13 mouse cellular contexts compared by ENCODE assay signal in the genomic region with DNA sequence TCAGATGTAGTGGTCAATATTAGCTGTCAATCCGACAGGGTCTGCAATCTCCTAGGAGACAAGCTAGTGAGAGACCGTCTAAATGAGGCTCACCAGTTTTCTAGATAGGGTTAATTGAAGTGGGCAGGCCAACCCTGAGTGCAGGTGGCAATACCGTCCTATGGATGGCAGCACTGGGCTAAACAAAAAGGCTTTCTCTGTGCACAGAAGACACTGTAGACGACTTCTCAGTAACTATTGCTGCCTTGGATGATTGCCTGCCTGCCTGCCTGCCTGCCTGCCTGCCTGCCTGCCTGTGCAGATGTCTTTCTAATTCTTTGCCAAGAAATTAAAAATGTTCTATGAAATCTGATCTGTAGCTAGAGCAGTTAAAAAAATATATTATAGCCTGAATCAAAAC. TPM values are rescaled to one million over a fixed set of nuclear protein-coding genes. Genes with fewer than 3 reads are reported as not detected.
A peak's percentile ranks its signal among the peaks of the same experiment; 100 is the strongest.
DNase-seq lines count a peak whose midpoint lies in the region; ATAC-seq and TF ChIP-seq lines count a peak whose summit lies in the region.
"Had no signal": no experiment of that assay in that cellular context is flagged by ENCODE, and none has a peak within 500 bp of the region (broad histone marks: within the 10 kb centered on the region; RNA-seq: fewer than 3 reads in every experiment).

No protein-coding gene starts in this region.

- no peaks in the 10 kb centered on the region for H3K27me3 ChIP-seq in forebrain, embryonic 13.5 days
- no peaks in the 10 kb centered on the region for H3K27me3 ChIP-seq in forebrain, embryonic 10.5 days (ENCODE audit: poor library complexity, severe bottlenecking)
- no peaks in the 10 kb centered on the region for H3K27me3 ChIP-seq in forebrain, embryonic 14.5 days (replicated peaks; ENCODE audit: control insufficient read depth, insufficient read depth, low read length)
- no peaks in the 10 kb centered on the region for H3K27me3 ChIP-seq in stomach, postnatal 0 days (ENCODE audit: control insufficient read depth, insufficient read depth, low read length)
- H3K27me3 ChIP-seq: liver, embryonic 15.5 days; midbrain, embryonic 15.5 days had no signal

- H3K36me3 ChIP-seq in forebrain, embryonic 13.5 days (ENCODE audit: poor library complexity, severe bottlenecking), result no peaks in the 10 kb centered on the region
- H3K36me3 ChIP-seq in forebrain, embryonic 10.5 days (replicated peaks), result no peaks in the 10 kb centered on the region
- H3K36me3 ChIP-seq in forebrain, embryonic 14.5 days (ENCODE audit: control insufficient read depth, insufficient read depth, low read length), result no peaks in the 10 kb centered on the region
- no peaks in the 10 kb centered on the region for H3K36me3 ChIP-seq in stomach, postnatal 0 days (ENCODE audit: control insufficient read depth, insufficient read depth, low read length)
- H3K36me3 ChIP-seq: heart, embryonic 10.5 days; liver, embryonic 15.5 days; midbrain, embryonic 15.5 days had no signal

- intact Hi-C loops in heart, postnatal 25 days (cut with DNase I), result no loop called here

- no peak for TF ChIP-seq EP300 in stomach, postnatal 0 days (optimal IDR thresholded peaks at IDR 0.05)

- H3K4me3 ChIP-seq in forebrain, embryonic 13.5 days, result no peak overlapping the region
- no peak overlapping the region for H3K4me3 ChIP-seq in forebrain, embryonic 10.5 days
- H3K4me3 ChIP-seq in forebrain, embryonic 14.5 days (ENCODE audit: low read depth, low read length), result no peak overlapping the region
- H3K4me3 ChIP-seq in stomach, postnatal 0 days (ENCODE audit: low read depth, low read length), result no peak overlapping the region
- H3K4me3 ChIP-seq: heart, embryonic 10.5 days; liver, embryonic 15.5 days; midbrain, embryonic 15.5 days had no signal

- no peaks in the 10 kb centered on the region for H3K4me1 ChIP-seq in forebrain, embryonic 13.5 days
- no peaks in the 10 kb centered on the region for H3K4me1 ChIP-seq in forebrain, embryonic 10.5 days
- no peaks in the 10 kb centered on the region for H3K4me1 ChIP-seq in forebrain, embryonic 14.5 days (ENCODE audit: control insufficient read depth, insufficient read depth, low read length)
- H3K4me1 ChIP-seq in stomach, postnatal 0 days (replicated peaks; ENCODE audit: control insufficient read depth, insufficient read depth), result no peaks in the 10 kb centered on the region
- H3K4me1 ChIP-seq: heart, embryonic 10.5 days; liver, embryonic 15.5 days; midbrain, embryonic 15.5 days had no signal

- WGBS in forebrain, embryonic 13.5 days, result 44% methylated on average over 4 of the region's 4 CpGs
- 48% methylated on average over 4 of the region's 4 CpGs for WGBS in forebrain, embryonic 10.5 days
- WGBS in forebrain, embryonic 14.5 days, result 27% methylated on average over 4 of the region's 4 CpGs
- WGBS in stomach, postnatal 0 days, result 55% methylated on average over 4 of the region's 4 CpGs

- no peaks in the 10 kb centered on the region for H3K9me3 ChIP-seq in forebrain, embryonic 13.5 days (replicated peaks)
- H3K9me3 ChIP-seq in forebrain, embryonic 10.5 days, result no peaks in the 10 kb centered on the region
- H3K9me3 ChIP-seq in forebrain, embryonic 14.5 days (replicated peaks; ENCODE audit: control insufficient read depth, low read length), result no peaks in the 10 kb centered on the region
- no peaks in the 10 kb centered on the region for H3K9me3 ChIP-seq in stomach, postnatal 0 days (ENCODE audit: control insufficient read depth, low read length)
- H3K9me3 ChIP-seq: heart, embryonic 10.5 days; liver, embryonic 15.5 days; midbrain, embryonic 15.5 days had no signal

- TF ChIP-seq CTCF in stomach, postnatal 0 days (IDR thresholded peaks at IDR 0.05; ENCODE audit: low read depth), result peak; percentile 38

- no peak overlapping the region for H3K9ac ChIP-seq in forebrain, embryonic 13.5 days
- no peak overlapping the region for H3K9ac ChIP-seq in forebrain, embryonic 14.5 days (ENCODE audit: low read length)
- no peak overlapping the region for H3K9ac ChIP-seq in stomach, postnatal 0 days (ENCODE audit: low read length)
- H3K9ac ChIP-seq: liver, embryonic 15.5 days; midbrain, embryonic 15.5 days had no signal

- DNase-seq in forebrain, embryonic 10.5 days (ENCODE audit: extremely low spot score, low spot score), result no peak
- peak; percentile 64 to 74 for DNase-seq in right cerebral cortex, postnatal 10 days (ENCODE audit: low spot score in 2 of 2)
- DNase-seq in right cerebral cortex, postnatal 25 days, result no peak
- peak; percentile 73 for DNase-seq in forebrain, embryonic 14.5 days (ENCODE audit: low spot score)
- DNase-seq in stomach, postnatal 0 days (ENCODE audit: low spot score), result no peak
- DNase-seq in kidney, adult 8-10 months, result no peak
- DNase-seq in heart, postnatal 25 days (ENCODE audit: low spot score), result no peak
- DNase-seq: kidney, adult 9 months; thymus, adult 2 months had no signal

- H3K4me2 ChIP-seq in forebrain, embryonic 13.5 days, result no peak overlapping the region
- no peak overlapping the region for H3K4me2 ChIP-seq in forebrain, embryonic 14.5 days (ENCODE audit: low read length)
- H3K4me2 ChIP-seq in stomach, postnatal 0 days (replicated peaks; ENCODE audit: low read depth), result no peak overlapping the region
- H3K4me2 ChIP-seq: liver, embryonic 15.5 days; midbrain, embryonic 15.5 days had no signal

- H3K27ac ChIP-seq in forebrain, embryonic 13.5 days, result no peak overlapping the region
- H3K27ac ChIP-seq in forebrain, embryonic 10.5 days, result no peak overlapping the region
- no peak overlapping the region for H3K27ac ChIP-seq in forebrain, embryonic 14.5 days (ENCODE audit: low read depth, low read length)
- H3K27ac ChIP-seq in stomach, postnatal 0 days (replicated peaks), result no peak overlapping the region
- H3K27ac ChIP-seq: heart, embryonic 10.5 days; liver, embryonic 15.5 days; midbrain, embryonic 15.5 days had no signal

- peak; percentile 80 for ATAC-seq in forebrain, embryonic 13.5 days
- ATAC-seq in forebrain, embryonic 14.5 days, result peak; percentile 85
- no peak for ATAC-seq in stomach, postnatal 0 days (ENCODE audit: low FRiP score, low TSS enrichment)
- ATAC-seq: midbrain, embryonic 15.5 days had no signal

RNA-seq across cellular contexts. Expression of a gene that starts 1.9 kb away (rescaled TPM):
- polyA plus RNA-seq in forebrain, embryonic 13.5 days (2015; fragmentation: Nextera tagmentation; extraction: Ambion mirVana), result 0.19 and 0.37 TPM in 2 replicates
- 0.05 and 0.06 TPM in 2 replicates for polyA plus RNA-seq in forebrain, embryonic 10.5 days (2016; fragmentation: Nextera tagmentation; extraction: Ambion mirVana)
- polyA plus RNA-seq in forebrain, embryonic 14.5 days (2014; fragmentation: Nextera tagmentation; extraction: Ambion mirVana), result 0.15 and 0.26 TPM in 2 replicates
- polyA plus RNA-seq in stomach, postnatal 0 days (2015; fragmentation: Nextera tagmentation; extraction: Ambion mirVana), result 0.12 and 0.21 TPM in 2 replicates
- not detected for total RNA-seq in heart, postnatal 25 days (2021)
- polyA plus RNA-seq: midbrain, embryonic 15.5 days; thymus, adult 2 months had no signal

Comparison
In these comparisons a context has a peak if more than half of its experiments do, and no peak if none do; other contexts are left out.
1. DNase-seq: peak in right cerebral cortex, postnatal 10 days (2 of 2) and forebrain, embryonic 14.5 days (single experiment); none in forebrain, embryonic 10.5 days (single experiment), right cerebral cortex, postnatal 25 days (single experiment), stomach, postnatal 0 days (single experiment), kidney, adult 8-10 months (0 of 2) and heart, postnatal 25 days (single experiment).